In the genomic region with DNA sequence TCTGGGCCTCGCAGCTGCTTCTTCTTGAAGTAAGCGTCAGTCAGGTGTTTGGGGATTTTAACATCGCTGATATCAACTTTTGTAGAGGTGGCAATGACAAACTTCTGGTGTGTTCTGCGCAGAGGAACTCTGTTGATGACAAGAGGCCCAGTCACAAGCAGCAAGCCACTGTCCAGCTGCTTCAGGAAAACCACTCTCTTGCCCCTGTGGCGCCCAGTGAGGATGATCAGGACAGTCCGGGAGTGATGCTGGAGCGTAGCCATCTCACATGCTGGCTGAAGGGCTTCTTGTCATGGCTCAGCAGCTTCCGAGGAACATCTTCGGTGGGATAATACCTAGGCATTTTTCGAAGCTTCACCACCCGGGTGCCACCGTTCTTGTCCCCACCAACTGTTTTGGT, we compare ENCODE assay signal across 28 mouse cellular contexts. TPM values are rescaled to one million over a fixed set of nuclear protein-coding genes. Genes with fewer than 3 reads are reported as not detected.
"Had no signal": no experiment of that assay in that cellular context is flagged by ENCODE, and none has a peak within 500 bp of the region (broad histone marks: within the 10 kb centered on the region; RNA-seq: fewer than 3 reads in every experiment).

No protein-coding gene starts in this region.

RNA-seq across cellular contexts. Expression of gene Art2b, which starts 11.8 kb away (rescaled TPM):
- total RNA-seq: left cerebral cortex, adult 8-10 months; left cerebral cortex, postnatal 10 days; left cerebral cortex, postnatal 14 days; left cerebral cortex, postnatal 25 days; left cerebral cortex, postnatal 36 days; midbrain, postnatal 0 days had no signal
- polyA plus RNA-seq: limb, embryonic 10.5 days; limb, embryonic 11.5 days; limb, embryonic 12.5 days; limb, embryonic 13.5 days; limb, embryonic 14.5 days; limb, embryonic 15.5 days; liver, embryonic 11.5 days; liver, embryonic 13.5 days; liver, embryonic 15.5 days; lung, embryonic 14.5 days; lung, embryonic 15.5 days; lung, embryonic 16.5 days; lung, postnatal 0 days; midbrain, embryonic 10.5 days; midbrain, embryonic 11.5 days; midbrain, embryonic 12.5 days; midbrain, embryonic 13.5 days; midbrain, embryonic 14.5 days; midbrain, embryonic 15.5 days; midbrain, embryonic 16.5 days; midbrain, postnatal 0 days; myocyte; neural tube, embryonic 11.5 days had no signal
